Mouse (Mus musculus) embryonic fibroblast, embryonic 13.5 days (primary cell): ENCODE results near the gene Noct.

Experiments used
- CTCF ChIP-seq: IDR thresholded peaks from 2 replicates; pipeline ENCODE4 v1.5.1; 2011; ENCODE audit warnings: mild to moderate bottlenecking, control low read depth, low read length, moderate library complexity, borderline replicate concordance; ENCODE audit not compliant: insufficient read depth
- POLR2A ChIP-seq: IDR thresholded peaks from 2 replicates; pipeline ENCODE4 v1.6.1; 2011; ENCODE audit warnings: low read depth, mild to moderate bottlenecking, control low read depth, low read length, moderate library complexity

DNA sequence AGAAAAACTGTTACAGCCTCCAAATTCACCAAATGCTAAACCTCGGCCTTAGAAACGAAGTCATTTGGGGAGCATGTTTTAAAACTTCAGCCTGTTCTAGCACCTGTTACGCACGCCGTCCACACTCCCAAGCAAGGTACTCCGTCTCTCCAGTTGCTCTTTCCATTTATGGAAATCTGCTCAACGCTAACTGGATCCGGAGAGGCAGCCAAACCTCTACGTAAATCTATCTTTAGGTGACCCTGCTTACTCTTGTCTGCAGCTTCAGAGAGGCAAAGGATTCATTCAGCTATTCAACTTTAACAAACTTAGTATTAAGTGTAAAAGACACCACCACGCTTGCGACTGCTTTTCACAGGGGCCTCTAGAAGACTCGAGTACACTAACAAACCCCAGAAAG lies 44.2 kb downstream of the Noct start:
- no peak for TF ChIP-seq CTCF
- no peak for TF ChIP-seq POLR2A
